In genomic region chr3:52731941-52732340, GRCm38 (mm10) we compare ENCODE assay signal across 20 mouse cellular contexts.
A peak's percentile ranks its signal among the peaks of the same experiment; 100 is the strongest.
DNase-seq lines count a peak whose midpoint lies in the region; ATAC-seq and TF ChIP-seq lines count a peak whose summit lies in the region.
"Had no signal": no experiment of that assay in that cellular context is flagged by ENCODE, and none has a peak within 500 bp of the region (broad histone marks: within the 10 kb centered on the region; RNA-seq: fewer than 3 reads in every experiment).

No protein-coding gene starts in this region.

- H3K4me3 ChIP-seq in left cerebral cortex, adult 2 months = no peak overlapping the region
- H3K4me3 ChIP-seq: forebrain, embryonic 10.5 days; hindbrain, embryonic 15.5 days; limb, embryonic 15.5 days; lung, embryonic 15.5 days; midbrain, embryonic 10.5 days; neural tube, embryonic 13.5 days; stomach, embryonic 15.5 days had no signal

- DNase-seq in lung, postnatal 36 days = peak; percentile 19
- no peak for DNase-seq in lung, postnatal 14 days
- peak; percentile 56 for DNase-seq in CD4-positive helper T cell, adult 2 months (ENCODE audit: low read depth, low spot score)
- DNase-seq in T-cell, adult 2 months (ENCODE audit: low spot score) = peak; percentile 47
- peak; percentile 17 to 65 for DNase-seq in natural killer cell, adult 2 months (ENCODE audit: low spot score in 2 of 2)
- no peak for DNase-seq in left cerebral cortex, postnatal 10 days (ENCODE audit: extremely low spot score in 1 of 2, low spot score in 2 of 2)
- no peak for DNase-seq in left cerebral cortex, adult 2 months (ENCODE audit: extremely low spot score in 1 of 2, low spot score in 2 of 2)
- DNase-seq: cerebellum, postnatal 10 days; gastrocnemius, postnatal 25 days; kidney, adult 11 months; kidney, postnatal 10 days; right cerebral cortex, postnatal 25 days had no signal

- H3K27ac ChIP-seq in left cerebral cortex, adult 2 months = no peak overlapping the region
- H3K27ac ChIP-seq: forebrain, embryonic 10.5 days; hindbrain, embryonic 15.5 days; limb, embryonic 15.5 days; lung, embryonic 15.5 days; midbrain, embryonic 10.5 days; neural tube, embryonic 13.5 days; stomach, embryonic 15.5 days had no signal

- no peak for TF ChIP-seq CTCF in left cerebral cortex, adult 2 months (IDR thresholded peaks at IDR 0.05)

- no peak for ATAC-seq in megakaryocyte, adult 5-6 weeks (ENCODE audit: poor library complexity, severe bottlenecking)

- intact Hi-C loops in left cerebral cortex, postnatal 10 days (cut with DNase I) = no loop called here
- intact Hi-C loops in left cerebral cortex, adult 2 months (cut with DNase I) = no loop called here

Comparison
In these comparisons a context has a peak if more than half of its experiments do, and no peak if none do; other contexts are left out.
1. DNase-seq: peak in lung, postnatal 36 days (single experiment), CD4-positive helper T cell, adult 2 months (single experiment), T-cell, adult 2 months (single experiment) and natural killer cell, adult 2 months (2 of 2); none in lung, postnatal 14 days (single experiment), left cerebral cortex, postnatal 10 days (0 of 2) and left cerebral cortex, adult 2 months (0 of 2).